Comparison of ENCODE assay signal across 27 mouse cellular contexts in the genomic region with DNA sequence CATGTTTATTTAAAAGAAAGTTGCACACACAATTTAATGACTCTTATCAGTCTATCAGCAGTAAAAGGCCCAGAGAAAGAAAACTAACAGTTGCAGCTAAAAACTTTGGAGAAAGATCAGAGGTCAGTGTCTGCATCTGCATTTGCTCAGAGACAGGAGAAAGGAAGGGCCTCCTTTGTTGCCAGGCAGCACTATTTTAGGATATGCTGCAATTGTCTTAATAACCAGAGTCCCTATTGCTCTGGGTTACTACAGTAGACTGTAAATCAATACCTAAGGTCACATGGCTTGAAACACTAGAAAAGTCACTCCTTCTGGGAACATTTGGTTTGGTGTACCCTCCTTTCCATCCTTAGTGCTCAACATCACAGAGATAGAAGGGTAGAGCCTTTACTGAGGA.
DNase-seq lines count a peak whose midpoint lies in the region; ATAC-seq and TF ChIP-seq lines count a peak whose summit lies in the region.
"Had no signal": no experiment of that assay in that cellular context is flagged by ENCODE, and none has a peak within 500 bp of the region (broad histone marks: within the 10 kb centered on the region; RNA-seq: fewer than 3 reads in every experiment).

No protein-coding gene starts in this region.

- H3K9ac ChIP-seq in forebrain, embryonic 14.5 days (ENCODE audit: low read length), result no peak overlapping the region
- H3K9ac ChIP-seq in kidney, postnatal 0 days (ENCODE audit: low read depth, low read length), result no peak overlapping the region
- H3K9ac ChIP-seq in neural tube, embryonic 13.5 days, result no peak overlapping the region
- H3K9ac ChIP-seq: embryonic facial prominence, embryonic 13.5 days; heart, embryonic 15.5 days; hindbrain, embryonic 12.5 days; limb, embryonic 12.5 days; liver, embryonic 15.5 days; midbrain, embryonic 12.5 days had no signal

- no peaks in the 10 kb centered on the region for H3K36me3 ChIP-seq in forebrain, embryonic 14.5 days (ENCODE audit: control insufficient read depth, insufficient read depth, low read length)
- H3K36me3 ChIP-seq in forebrain, embryonic 10.5 days (replicated peaks), result no peaks in the 10 kb centered on the region
- no peaks in the 10 kb centered on the region for H3K36me3 ChIP-seq in kidney, postnatal 0 days (ENCODE audit: insufficient read depth, low read length)
- no peaks in the 10 kb centered on the region for H3K36me3 ChIP-seq in neural tube, embryonic 13.5 days
- H3K36me3 ChIP-seq: embryonic facial prominence, embryonic 13.5 days; heart, embryonic 10.5 days; heart, embryonic 15.5 days; hindbrain, embryonic 12.5 days; limb, embryonic 12.5 days; liver, embryonic 15.5 days; midbrain, embryonic 12.5 days had no signal

- no peaks in the 10 kb centered on the region for H3K27me3 ChIP-seq in forebrain, embryonic 14.5 days (replicated peaks; ENCODE audit: control insufficient read depth, insufficient read depth, low read length)
- H3K27me3 ChIP-seq in forebrain, embryonic 10.5 days (ENCODE audit: poor library complexity, severe bottlenecking), result no peaks in the 10 kb centered on the region
- H3K27me3 ChIP-seq in kidney, postnatal 0 days (ENCODE audit: insufficient read depth, low read length), result no peaks in the 10 kb centered on the region
- no peaks in the 10 kb centered on the region for H3K27me3 ChIP-seq in neural tube, embryonic 13.5 days
- H3K27me3 ChIP-seq: embryonic facial prominence, embryonic 13.5 days; heart, embryonic 15.5 days; hindbrain, embryonic 12.5 days; limb, embryonic 12.5 days; liver, embryonic 15.5 days; midbrain, embryonic 12.5 days had no signal

- TF ChIP-seq CTCF in kidney, postnatal 0 days (IDR thresholded peaks at IDR 0.05; ENCODE audit: low read depth), result no peak

- no peak for DNase-seq in forebrain, embryonic 14.5 days (ENCODE audit: low spot score)
- DNase-seq in forebrain, embryonic 10.5 days (ENCODE audit: extremely low spot score, low spot score), result no peak
- peak; percentile 71 for DNase-seq in kidney, postnatal 0 days (ENCODE audit: low spot score)
- DNase-seq in kidney, postnatal 25 days, result no peak
- no peak for DNase-seq in neural tube, embryonic 10.5 days (ENCODE audit: extremely low spot score, low spot score)
- DNase-seq in cerebellum, adult 9-10 months, result no peak
- DNase-seq: adrenal gland, postnatal 14 days; cerebellum, adult 11-12 months; cerebellum, postnatal 10 days; gastrocnemius, postnatal 25 days; heart, adult 11 months; kidney, postnatal 36 days; spleen, adult 18-20 months; thymus, adult 18-20 months; thymus, postnatal 25 days had no signal

- 0 out of 2 replicates have a peak, but pooled peaks have one; percentile 23 for ATAC-seq in forebrain, embryonic 14.5 days
- no peak for ATAC-seq in kidney, postnatal 0 days (replicated peaks; ENCODE audit: low FRiP score, low read depth)
- ATAC-seq in neural tube, embryonic 13.5 days (ENCODE audit: low read depth), result no peak
- ATAC-seq: CD4-positive, CD25-positive, alpha-beta regulatory T cell, adult 4 months; intestine, postnatal 0 days had no signal

- H3K9me3 ChIP-seq in forebrain, embryonic 14.5 days (replicated peaks; ENCODE audit: control insufficient read depth, low read length), result 0 out of 2 replicates have a peak, but pooled peaks cover 7% of the 10 kb centered on the region
- H3K9me3 ChIP-seq in forebrain, embryonic 10.5 days, result no peaks in the 10 kb centered on the region
- no peaks in the 10 kb centered on the region for H3K9me3 ChIP-seq in kidney, postnatal 0 days (replicated peaks; ENCODE audit: low read length)
- 0 out of 2 replicates have a peak, but pooled peaks cover 6% of the 10 kb centered on the region for H3K9me3 ChIP-seq in neural tube, embryonic 13.5 days
- H3K9me3 ChIP-seq: embryonic facial prominence, embryonic 13.5 days; heart, embryonic 10.5 days; heart, embryonic 15.5 days; hindbrain, embryonic 12.5 days; limb, embryonic 12.5 days; liver, embryonic 15.5 days had no signal

- H3K4me2 ChIP-seq in forebrain, embryonic 14.5 days (ENCODE audit: low read length), result no peak overlapping the region
- no peak overlapping the region for H3K4me2 ChIP-seq in kidney, postnatal 0 days (ENCODE audit: low read length)
- H3K4me2 ChIP-seq in neural tube, embryonic 13.5 days, result no peak overlapping the region
- H3K4me2 ChIP-seq: embryonic facial prominence, embryonic 13.5 days; heart, embryonic 15.5 days; hindbrain, embryonic 12.5 days; limb, embryonic 12.5 days; liver, embryonic 15.5 days; midbrain, embryonic 12.5 days had no signal

- H3K27ac ChIP-seq in forebrain, embryonic 14.5 days (ENCODE audit: low read depth, low read length), result no peak overlapping the region
- H3K27ac ChIP-seq in forebrain, embryonic 10.5 days, result no peak overlapping the region
- H3K27ac ChIP-seq in kidney, postnatal 0 days, result no peak overlapping the region
- peak overlapping the region; percentile 61 for H3K27ac ChIP-seq in neural tube, embryonic 13.5 days (replicated peaks)
- H3K27ac ChIP-seq: embryonic facial prominence, embryonic 13.5 days; heart, embryonic 10.5 days; heart, embryonic 15.5 days; hindbrain, embryonic 12.5 days; layer of hippocampus, adult 2 months; left cerebral cortex, adult 2 months; limb, embryonic 12.5 days; liver, embryonic 15.5 days; midbrain, embryonic 12.5 days had no signal

- no peak overlapping the region for H3K4me3 ChIP-seq in forebrain, embryonic 14.5 days (ENCODE audit: low read depth, low read length)
- no peak overlapping the region for H3K4me3 ChIP-seq in forebrain, embryonic 10.5 days
- no peak overlapping the region for H3K4me3 ChIP-seq in kidney, postnatal 0 days (replicated peaks; ENCODE audit: low read depth, low read length)
- no peak overlapping the region for H3K4me3 ChIP-seq in neural tube, embryonic 13.5 days
- H3K4me3 ChIP-seq: embryonic facial prominence, embryonic 13.5 days; heart, embryonic 10.5 days; heart, embryonic 15.5 days; hindbrain, embryonic 12.5 days; layer of hippocampus, adult 2 months; left cerebral cortex, adult 2 months; limb, embryonic 12.5 days; liver, embryonic 15.5 days; midbrain, embryonic 12.5 days had no signal

- H3K4me1 ChIP-seq in forebrain, embryonic 14.5 days (ENCODE audit: control insufficient read depth, insufficient read depth, low read length), result no peaks in the 10 kb centered on the region
- no peaks in the 10 kb centered on the region for H3K4me1 ChIP-seq in forebrain, embryonic 10.5 days
- no peaks in the 10 kb centered on the region for H3K4me1 ChIP-seq in kidney, postnatal 0 days (replicated peaks; ENCODE audit: insufficient read depth, low read length)
- H3K4me1 ChIP-seq in neural tube, embryonic 13.5 days (replicated peaks), result peaks cover 5% of the 10 kb centered on the region
- H3K4me1 ChIP-seq: embryonic facial prominence, embryonic 13.5 days; heart, embryonic 10.5 days; heart, embryonic 15.5 days; hindbrain, embryonic 12.5 days; limb, embryonic 12.5 days; liver, embryonic 15.5 days; midbrain, embryonic 12.5 days had no signal
